Mouse (Mus musculus) ES-Bruce4 (cell line): Measurements from ENCODE around the gene Dera.
"Not testable (repeated sequence)": the region's sequence is repeated elsewhere in the genome, so short reads cannot be mapped to it uniquely, and the experiment has no call there.

Experiments
- CTCF ChIP-seq: IDR thresholded peaks from one replicate; pipeline ENCODE4 v1.8.1; 2011; ENCODE audit warnings: low read depth, low read length
- EP300 ChIP-seq: IDR thresholded peaks from 2 replicates; pipeline ENCODE4 v1.6.1; 2011; ENCODE audit warnings: low read depth, low read length; ENCODE audit not compliant: insufficient read depth

DNA sequence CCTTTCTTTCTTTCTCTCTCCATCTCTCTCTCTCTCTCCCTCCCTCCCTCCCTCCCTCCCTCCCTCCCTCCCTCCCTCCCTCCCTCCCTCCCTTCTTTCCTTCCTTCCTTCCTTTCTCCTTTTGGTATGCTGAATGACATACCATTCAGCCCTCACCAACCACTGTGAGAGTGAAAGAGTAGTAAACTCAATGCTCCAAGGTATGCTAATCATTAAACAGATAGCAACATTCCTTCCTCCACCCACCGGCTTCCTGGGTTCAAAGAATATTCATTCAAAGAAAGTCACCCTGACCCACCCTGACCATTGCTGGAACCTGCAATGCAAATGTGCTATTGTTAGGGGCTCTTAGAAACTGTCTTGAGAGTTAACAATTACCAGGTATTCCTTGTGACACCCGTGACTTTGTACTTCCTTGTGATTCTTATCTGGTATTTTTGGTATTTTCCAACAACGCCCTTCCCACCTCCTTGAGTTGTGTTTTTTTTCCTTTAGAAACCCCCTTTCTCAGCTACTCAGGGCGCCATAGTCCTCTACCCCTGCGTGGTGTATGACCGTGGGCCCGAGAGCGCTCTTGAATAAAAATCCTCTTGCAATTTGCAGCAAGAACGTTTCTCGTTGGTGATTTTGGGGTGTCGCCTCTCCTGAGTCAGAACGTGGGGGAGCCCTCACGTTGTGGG is 45.5 kb upstream of the Dera start:
- not testable (repeated sequence) for TF ChIP-seq CTCF, EP300
